In the genomic region with DNA sequence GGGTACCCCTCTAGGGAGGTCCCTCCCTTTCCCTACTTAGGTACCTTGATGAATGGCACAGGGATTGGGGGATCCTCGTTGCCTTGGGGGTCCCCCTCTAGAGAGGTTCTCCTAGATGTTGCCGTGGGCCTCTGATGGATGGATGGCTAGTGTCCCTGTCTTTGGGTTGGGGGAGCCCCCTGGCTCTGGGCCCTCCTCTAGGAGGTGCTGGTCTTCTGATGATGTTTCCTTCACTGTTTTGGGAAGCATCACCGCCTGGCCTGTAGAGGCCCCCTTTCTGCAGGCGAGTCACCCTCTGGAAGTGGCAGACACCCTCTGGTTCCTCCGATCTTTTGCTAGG, we compare ENCODE assay signal across 8 mouse cellular contexts. TPM values are rescaled to one million over a fixed set of nuclear protein-coding genes. Genes with fewer than 3 reads are reported as not detected.
DNase-seq lines count a peak whose midpoint lies in the region; ATAC-seq and TF ChIP-seq lines count a peak whose summit lies in the region.

No protein-coding gene starts in this region.

- H3K27me3 ChIP-seq in heart, embryonic 11.5 days (ENCODE audit: control insufficient read depth, insufficient read depth, low read length), result no peaks in the 10 kb centered on the region
- no peaks in the 10 kb centered on the region for H3K27me3 ChIP-seq in spleen, adult 2 months (ENCODE audit: control insufficient read depth, insufficient read depth, low read length)
- H3K27me3 ChIP-seq in forebrain, embryonic 16.5 days (replicated peaks; ENCODE audit: control insufficient read depth, insufficient read depth, low read length), result no peaks in the 10 kb centered on the region
- no peaks in the 10 kb centered on the region for H3K27me3 ChIP-seq in liver, embryonic 11.5 days (replicated peaks; ENCODE audit: control insufficient read depth, insufficient read depth, low read length)
- no peaks in the 10 kb centered on the region for H3K27me3 ChIP-seq in stomach, embryonic 15.5 days (replicated peaks)

- no peak for TF ChIP-seq CTCF in spleen, adult 2 months (IDR thresholded peaks at IDR 0.05; ENCODE audit: extremely low read depth, insufficient read depth, insufficient read length, insufficient replicate concordance)

- ATAC-seq in heart, embryonic 11.5 days (replicated peaks; ENCODE audit: insufficient number of reproducible peaks, low FRiP score, low TSS enrichment), result no peak; the same call in 1 of the 2 replicates
- no peak for ATAC-seq in forebrain, embryonic 16.5 days
- ATAC-seq in liver, embryonic 11.5 days (replicated peaks; ENCODE audit: low FRiP score), result no peak; the same call in 1 of the 2 replicates
- peak; percentile 9; the same call in 1 of the 2 replicates for ATAC-seq in stomach, embryonic 15.5 days (ENCODE audit: insufficient read depth, low FRiP score, low read depth)

- no peak for TF ChIP-seq POLR2A in spleen, adult 2 months (IDR thresholded peaks at IDR 0.05; ENCODE audit: low read depth, low read length)

- H3K9ac ChIP-seq in heart, embryonic 11.5 days (ENCODE audit: low read depth, low read length), result peak overlapping the region; percentile 78
- H3K9ac ChIP-seq in forebrain, embryonic 16.5 days (replicated peaks; ENCODE audit: low read depth, low read length), result peak overlapping the region; percentile 82
- H3K9ac ChIP-seq in liver, embryonic 11.5 days (ENCODE audit: low read depth, low read length), result peak overlapping the region; percentile 78
- peak overlapping the region; percentile 63 for H3K9ac ChIP-seq in stomach, embryonic 15.5 days

- peaks cover 12% of the 10 kb centered on the region; the same call in 1 of the 2 replicates for H3K4me1 ChIP-seq in heart, embryonic 11.5 days (ENCODE audit: control insufficient read depth, insufficient read depth, low read length)
- peaks cover 18% of the 10 kb centered on the region; the same call in 1 of the 2 replicates for H3K4me1 ChIP-seq in spleen, adult 2 months (ENCODE audit: control insufficient read depth, insufficient read depth, insufficient read length)
- H3K4me1 ChIP-seq in forebrain, embryonic 16.5 days (replicated peaks; ENCODE audit: control insufficient read depth, insufficient read depth, low read length), result peaks cover 40% of the 10 kb centered on the region
- peaks cover 18% of the 10 kb centered on the region for H3K4me1 ChIP-seq in liver, embryonic 11.5 days (replicated peaks; ENCODE audit: control insufficient read depth, insufficient read depth, low read length)
- H3K4me1 ChIP-seq in stomach, embryonic 15.5 days, result peaks cover 26% of the 10 kb centered on the region

- H3K4me2 ChIP-seq in heart, embryonic 11.5 days, result peak overlapping the region; percentile 96
- H3K4me2 ChIP-seq in forebrain, embryonic 16.5 days (ENCODE audit: low read length), result peak overlapping the region; percentile 86
- H3K4me2 ChIP-seq in liver, embryonic 11.5 days, result peak overlapping the region; percentile 99
- H3K4me2 ChIP-seq in stomach, embryonic 15.5 days, result peak overlapping the region; percentile 72

- H3K36me3 ChIP-seq in heart, embryonic 11.5 days (ENCODE audit: control insufficient read depth, insufficient read depth, low read length), result no peaks in the 10 kb centered on the region
- no peaks in the 10 kb centered on the region for H3K36me3 ChIP-seq in spleen, adult 2 months (ENCODE audit: control insufficient read depth, insufficient read depth, low read length)
- no peaks in the 10 kb centered on the region for H3K36me3 ChIP-seq in forebrain, embryonic 16.5 days (ENCODE audit: control insufficient read depth, insufficient read depth)
- H3K36me3 ChIP-seq in liver, embryonic 11.5 days (ENCODE audit: control insufficient read depth, insufficient read depth, low read length), result no peaks in the 10 kb centered on the region
- H3K36me3 ChIP-seq in stomach, embryonic 15.5 days, result no peaks in the 10 kb centered on the region

- no peak overlapping the region; the same call in 1 of the 2 replicates for H3K27ac ChIP-seq in heart, embryonic 11.5 days (ENCODE audit: low read depth, low read length)
- H3K27ac ChIP-seq in spleen, adult 2 months (ENCODE audit: insufficient read depth, low read length), result no peak overlapping the region
- H3K27ac ChIP-seq in forebrain, embryonic 16.5 days (ENCODE audit: low read length), result peak overlapping the region; percentile 85
- H3K27ac ChIP-seq in liver, embryonic 11.5 days (ENCODE audit: low read depth, low read length), result no peak overlapping the region; the same call in 1 of the 2 replicates
- H3K27ac ChIP-seq in stomach, embryonic 15.5 days, result peak overlapping the region; percentile 82; the same call in 1 of the 2 replicates

- H3K4me3 ChIP-seq in heart, embryonic 11.5 days (ENCODE audit: low read depth, low read length), result peak overlapping the region; percentile 85
- H3K4me3 ChIP-seq in spleen, adult 2 months (ENCODE audit: extremely low read depth, insufficient read depth, insufficient read length), result peak overlapping the region; percentile 79
- peak overlapping the region; percentile 89 for H3K4me3 ChIP-seq in forebrain, embryonic 16.5 days (replicated peaks; ENCODE audit: low read length)
- peak overlapping the region; percentile 89 for H3K4me3 ChIP-seq in liver, embryonic 11.5 days (ENCODE audit: low read depth, low read length)
- peak overlapping the region; percentile 70 for H3K4me3 ChIP-seq in stomach, embryonic 15.5 days (replicated peaks)

- H3K9me3 ChIP-seq in heart, embryonic 11.5 days (replicated peaks; ENCODE audit: control insufficient read depth, low read length), result no peaks in the 10 kb centered on the region
- no peaks in the 10 kb centered on the region for H3K9me3 ChIP-seq in forebrain, embryonic 16.5 days (ENCODE audit: control insufficient read depth, low read length)
- H3K9me3 ChIP-seq in liver, embryonic 11.5 days (ENCODE audit: control insufficient read depth, low read length), result no peaks in the 10 kb centered on the region
- no peaks in the 10 kb centered on the region for H3K9me3 ChIP-seq in stomach, embryonic 15.5 days

- WGBS in heart, embryonic 11.5 days (ENCODE audit: insufficient replicate concordance), result 22% methylated on average over 5 of the region's 5 CpGs
- 29% methylated on average over 5 of the region's 5 CpGs for WGBS in spleen, adult 2 months
- WGBS in forebrain, embryonic 16.5 days, result 4% methylated on average over 5 of the region's 5 CpGs
- 23% methylated on average over 5 of the region's 5 CpGs for WGBS in liver, embryonic 11.5 days
- WGBS in stomach, embryonic 15.5 days, result 9% methylated on average over 5 of the region's 5 CpGs

- DNase-seq in heart, adult 11 months, result no peak
- no peak for DNase-seq in spleen, adult 2 months (ENCODE audit: low read depth in 1 of 2, low spot score in 2 of 2)
- DNase-seq in spleen, adult 18-20 months, result no peak
- DNase-seq in liver, embryonic 11.5 days (ENCODE audit: low spot score), result no peak
- no peak for DNase-seq in adrenal gland, adult 18-20 months (ENCODE audit: low spot score in 2 of 2)

RNA-seq across cellular contexts. Expression of a gene that starts 0.6 kb away (rescaled TPM):
- 14.2 and 15.5 TPM in 2 replicates for polyA plus RNA-seq in heart, embryonic 11.5 days (2014; fragmentation: Nextera tagmentation; extraction: Ambion mirVana)
- 23.4 and 27.1 TPM in 2 replicates for polyA plus RNA-seq in spleen, adult 2 months (2012; rRNA removed)
- polyA plus RNA-seq in forebrain, embryonic 16.5 days (2015; fragmentation: Nextera tagmentation; extraction: Ambion mirVana), result 96.0 and 98.9 TPM in 2 replicates
- polyA plus RNA-seq in liver, embryonic 11.5 days (2014; fragmentation: Nextera tagmentation; extraction: Ambion mirVana), result 29.3 and 29.7 TPM in 2 replicates
- polyA plus RNA-seq in stomach, embryonic 15.5 days (2015; fragmentation: Nextera tagmentation; extraction: Ambion mirVana), result 58.8 and 61.4 TPM in 2 replicates
- 100 to 1,000 TPM in 1 of 2 experiments, 10 to 100 TPM in 1; 90.2 to 165 TPM for total RNA-seq in adrenal gland, adult 18-20 months (2021)

RNA-seq across cellular contexts. Expression of a gene that starts 34.9 kb away (rescaled TPM):
- 30.8 and 32.7 TPM in 2 replicates for polyA plus RNA-seq in heart, embryonic 11.5 days (2014; fragmentation: Nextera tagmentation; extraction: Ambion mirVana)
- 21.2 and 21.5 TPM in 2 replicates for polyA plus RNA-seq in spleen, adult 2 months (2012; rRNA removed)
- 37.8 and 38.3 TPM in 2 replicates for polyA plus RNA-seq in forebrain, embryonic 16.5 days (2015; fragmentation: Nextera tagmentation; extraction: Ambion mirVana)
- polyA plus RNA-seq in liver, embryonic 11.5 days (2014; fragmentation: Nextera tagmentation; extraction: Ambion mirVana), result 63.6 and 67.9 TPM in 2 replicates
- 45.5 and 46.6 TPM in 2 replicates for polyA plus RNA-seq in stomach, embryonic 15.5 days (2015; fragmentation: Nextera tagmentation; extraction: Ambion mirVana)
- 10 to 100 TPM; 18.7 to 32.1 TPM for total RNA-seq in adrenal gland, adult 18-20 months (2021)

RNA-seq across cellular contexts. Expression of a gene that starts 42.3 kb away (rescaled TPM):
- 9.9 and 10.6 TPM in 2 replicates for polyA plus RNA-seq in heart, embryonic 11.5 days (2014; fragmentation: Nextera tagmentation; extraction: Ambion mirVana)
- 17.0 and 21.0 TPM in 2 replicates for polyA plus RNA-seq in spleen, adult 2 months (2012; rRNA removed)
- polyA plus RNA-seq in forebrain, embryonic 16.5 days (2015; fragmentation: Nextera tagmentation; extraction: Ambion mirVana), result 10.5 and 13.5 TPM in 2 replicates
- polyA plus RNA-seq in liver, embryonic 11.5 days (2014; fragmentation: Nextera tagmentation; extraction: Ambion mirVana), result 18.5 and 19.4 TPM in 2 replicates
- 10.8 and 11.5 TPM in 2 replicates for polyA plus RNA-seq in stomach, embryonic 15.5 days (2015; fragmentation: Nextera tagmentation; extraction: Ambion mirVana)
- 10 to 100 TPM; 16.7 to 19.3 TPM for total RNA-seq in adrenal gland, adult 18-20 months (2021)

RNA-seq across cellular contexts. Expression of a gene that starts 55.3 kb away (rescaled TPM):
- polyA plus RNA-seq in heart, embryonic 11.5 days (2014; fragmentation: Nextera tagmentation; extraction: Ambion mirVana), result 0.03 TPM in 2 replicates
- polyA plus RNA-seq in spleen, adult 2 months (2012; rRNA removed), result 0.02 TPM in 1 of 2 replicates, not detected in the other
- polyA plus RNA-seq in forebrain, embryonic 16.5 days (2015; fragmentation: Nextera tagmentation; extraction: Ambion mirVana), result 8.4 and 9.1 TPM in 2 replicates
- 0.05 and 0.15 TPM in 2 replicates for polyA plus RNA-seq in liver, embryonic 11.5 days (2014; fragmentation: Nextera tagmentation; extraction: Ambion mirVana)
- 0.34 and 0.62 TPM in 2 replicates for polyA plus RNA-seq in stomach, embryonic 15.5 days (2015; fragmentation: Nextera tagmentation; extraction: Ambion mirVana)
- 1 to 10 TPM; 2.0 to 2.1 TPM for total RNA-seq in adrenal gland, adult 18-20 months (2021)

Comparison
In these comparisons a context has a peak if more than half of its experiments do, and no peak if none do; other contexts are left out.
1. H3K27ac ChIP-seq: peak in forebrain, embryonic 16.5 days (single experiment) and stomach, embryonic 15.5 days (single experiment); none in heart, embryonic 11.5 days (single experiment), spleen, adult 2 months (single experiment) and liver, embryonic 11.5 days (single experiment).
2. Peak in every context shown above with its lines, with median percentiles within 50 percentile points of each other: H3K4me2 ChIP-seq, H3K4me3 ChIP-seq and H3K9ac ChIP-seq.